Mouse (Mus musculus) induced T-regulatory cell, adult 2 months (primary cell): Measurements from ENCODE around the gene Fam19a4.

Source experiments
- DNase-seq: peaks from one replicate; pipeline ENCODE4 v3.0.0-alpha.2; 2012; ENCODE audit warnings: low read depth

Gene Fam19a4

GRCm38 (mm10) chr6:97060074-97060681 is at the start of gene Fam19a4:
Gene Fam19a4 (minus strand): TSS chr6:97060413.
- DNase-seq = no peak

GRCm38 (mm10) chr6:97106777-97107176 is 46.6 kb upstream of the Fam19a4 start:
- DNase-seq = peak; percentile 78

- no peak for DNase-seq
These were observed 45.9 kb upstream of the Fam19a4 start for GRCm38 (mm10) chr6:97106106-97106505.

- DNase-seq = peak; percentile 9
These were observed 44.1 kb upstream of the Fam19a4 start for GRCm38 (mm10) chr6:97104264-97104852.

- DNase-seq = no peak
These were observed 41.9 kb upstream of the Fam19a4 start for GRCm38 (mm10) chr6:97101958-97102702.

- DNase-seq = no peak
These were observed 41.2 kb upstream of the Fam19a4 start for GRCm38 (mm10) chr6:97101190-97101957.

GRCm38 (mm10) chr6:97082336-97082735 is 22.1 kb upstream of the Fam19a4 start:
- DNase-seq = no peak

GRCm38 (mm10) chr6:97080016-97080415 is 19.8 kb upstream of the Fam19a4 start:
- no peak for DNase-seq

- no peak for DNase-seq
These were observed 614 bp downstream of the Fam19a4 start for GRCm38 (mm10) chr6:97059599-97059998.

- no peak for DNase-seq
These were observed 7.9 kb downstream of the Fam19a4 start for GRCm38 (mm10) chr6:97052196-97052770.

- no peak for DNase-seq
These were observed 11.8 kb downstream of the Fam19a4 start for GRCm38 (mm10) chr6:97048403-97048802.

GRCm38 (mm10) chr6:97046541-97046940 is 13.7 kb downstream of the Fam19a4 start:
- DNase-seq = no peak

- DNase-seq = peak; percentile 66
These were observed 33.0 kb downstream of the Fam19a4 start for GRCm38 (mm10) chr6:97027110-97027677.

GRCm38 (mm10) chr6:97019323-97019722 is 40.9 kb downstream of the Fam19a4 start:
- DNase-seq = no peak

GRCm38 (mm10) chr6:97016711-97017110 is 43.5 kb downstream of the Fam19a4 start:
- no peak for DNase-seq

GRCm38 (mm10) chr6:97016018-97016417 is 44.2 kb downstream of the Fam19a4 start:
- peak; percentile 69 for DNase-seq

- peak; percentile 74 for DNase-seq
These were observed 53.6 kb downstream of the Fam19a4 start for GRCm38 (mm10) chr6:97006513-97007094.

GRCm38 (mm10) chr6:97005038-97005437 is 55.2 kb downstream of the Fam19a4 start:
- peak; percentile 61 for DNase-seq

GRCm38 (mm10) chr6:96995556-96996159 is 64.6 kb downstream of the Fam19a4 start:
- no peak for DNase-seq

GRCm38 (mm10) chr6:96991741-96992140 is 68.5 kb downstream of the Fam19a4 start:
- no peak for DNase-seq

- DNase-seq = no peak
These were observed 82.7 kb downstream of the Fam19a4 start for GRCm38 (mm10) chr6:96977537-96977936.
